Mouse (Mus musculus) liver, embryonic 14.5 days (tissue): ENCODE results near the gene Hist1h2aa.

Experiments
- CTCF ChIP-seq: IDR thresholded peaks from 2 replicates; pipeline ENCODE4 v1.5.1; 2016; ENCODE audit warnings: antibody characterized with exemption, low read depth, control low read depth
- EP300 ChIP-seq: IDR thresholded peaks from 2 replicates; pipeline ENCODE4 v1.6.1; 2016; ENCODE audit warnings: antibody characterized with exemption, low read depth

GRCm38 (mm10) chr13:23971870-23972269 lies 37.6 kb downstream of the Hist1h2aa start:
- no peak for TF ChIP-seq EP300
- no peak for TF ChIP-seq CTCF
